Mouse (Mus musculus): ENCODE results near the gene Col16a1.

Col16a1 gene

DNA sequence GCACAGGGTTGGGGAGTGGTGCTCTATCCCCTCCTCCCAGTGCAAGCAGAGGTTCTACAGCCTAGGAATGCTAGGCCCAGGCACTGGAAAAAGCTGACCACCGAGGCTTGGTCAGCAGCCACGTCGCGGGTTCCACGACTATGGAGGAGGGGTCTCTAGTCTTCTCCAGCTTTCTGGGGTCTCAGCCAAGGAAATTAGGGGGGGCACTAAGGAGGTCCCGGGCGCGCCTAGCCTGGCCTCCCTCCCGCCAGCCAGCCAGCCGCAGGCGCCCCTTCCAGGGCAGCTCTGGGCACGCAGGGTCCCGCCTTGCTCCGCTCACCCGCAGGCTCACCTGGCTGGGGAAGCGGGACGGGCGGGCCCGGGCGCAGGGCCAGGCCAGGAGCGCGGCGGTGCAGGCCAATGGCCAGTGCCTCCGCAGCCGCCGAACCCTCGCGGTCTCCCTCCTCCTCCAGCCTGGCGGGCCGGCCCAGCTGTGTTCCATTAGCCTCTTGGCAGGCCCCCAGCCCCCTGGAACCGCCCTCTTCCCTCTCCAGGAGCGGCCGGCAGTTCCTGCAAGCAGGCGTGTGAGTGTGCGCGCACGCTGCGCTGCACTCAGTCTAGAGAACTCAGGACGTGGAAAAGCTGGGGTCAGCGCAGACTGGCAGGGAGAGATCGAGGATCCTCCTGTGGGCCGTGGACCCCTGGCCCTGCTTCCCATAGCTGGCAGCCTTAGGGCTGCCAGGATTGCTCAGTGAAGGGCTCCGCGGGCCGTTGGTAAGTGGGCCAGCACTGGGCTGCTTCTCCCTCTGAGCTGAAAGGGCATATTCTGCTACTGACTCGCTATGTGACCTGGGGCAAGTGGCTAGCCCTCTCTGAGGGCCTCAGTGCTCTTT lies at the start of gene Col16a1:
Col16a1 (plus strand) TSS at position 510 of the 872 bp plus-strand sequence.
- peak; percentile 32 for DNase-seq

DNA sequence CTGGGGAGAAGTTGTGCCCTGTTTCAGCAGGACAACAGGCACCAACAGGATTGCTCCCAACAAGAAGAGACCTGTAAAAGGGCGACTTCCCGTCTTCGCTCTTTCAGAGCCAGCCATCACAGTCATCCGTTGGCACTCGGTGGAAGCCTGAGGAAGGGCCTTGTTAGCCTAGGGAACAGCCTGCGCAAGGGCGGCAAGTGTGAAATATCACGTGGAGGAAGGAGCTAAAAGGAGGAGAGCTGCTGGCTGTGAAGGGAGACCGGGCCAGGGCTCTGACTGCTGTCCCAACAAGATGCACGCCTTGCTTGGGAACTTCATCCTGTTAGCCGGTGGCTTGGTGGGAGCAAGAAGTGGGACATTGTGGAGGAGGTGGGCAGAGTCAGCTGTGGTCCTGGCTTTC lies 49.5 kb upstream of the Col16a1 start:
- DNase-seq = no peak

DNA sequence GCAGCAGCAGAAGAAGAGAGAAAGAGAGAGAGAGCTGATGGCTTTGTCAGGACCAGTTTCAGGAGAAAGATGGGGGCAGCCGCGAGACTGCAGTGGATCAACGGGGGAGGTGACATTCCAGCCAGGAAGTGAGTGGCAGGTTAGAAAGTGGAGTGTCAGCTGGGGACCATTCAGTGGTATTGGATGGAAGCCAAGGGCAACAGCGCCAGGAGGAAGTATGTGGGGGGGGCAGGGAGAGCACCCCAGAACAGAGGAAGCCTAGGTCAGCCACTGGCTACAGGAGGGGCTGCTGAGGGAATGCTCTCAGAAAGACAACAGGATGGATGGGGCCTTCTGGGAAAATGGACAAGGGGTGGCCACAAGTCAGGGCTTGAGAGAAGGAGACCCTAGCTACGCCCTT lies 45.9 kb upstream of the Col16a1 start:
- DNase-seq = no peak

DNA sequence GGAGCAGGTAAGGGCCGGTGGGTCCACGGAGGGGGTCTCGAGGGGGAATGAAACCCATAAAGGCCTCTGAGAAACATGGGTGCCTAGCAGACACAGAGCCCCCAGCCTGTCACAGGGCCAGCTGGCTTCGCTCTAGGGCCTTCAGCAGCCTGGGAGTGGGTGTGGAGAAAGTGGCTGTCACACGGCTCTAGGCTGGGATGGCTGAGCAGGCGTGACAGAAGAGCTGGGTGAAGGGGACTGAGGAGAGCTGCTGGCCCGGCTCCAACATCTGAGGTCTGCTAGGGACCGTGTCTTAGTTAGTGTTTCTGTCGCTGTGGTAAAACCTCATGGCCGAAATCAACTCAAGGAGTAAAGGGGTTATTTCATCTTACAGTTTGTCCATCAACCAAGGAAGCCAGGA lies 45.5 kb upstream of the Col16a1 start:
- no peak for DNase-seq

DNA sequence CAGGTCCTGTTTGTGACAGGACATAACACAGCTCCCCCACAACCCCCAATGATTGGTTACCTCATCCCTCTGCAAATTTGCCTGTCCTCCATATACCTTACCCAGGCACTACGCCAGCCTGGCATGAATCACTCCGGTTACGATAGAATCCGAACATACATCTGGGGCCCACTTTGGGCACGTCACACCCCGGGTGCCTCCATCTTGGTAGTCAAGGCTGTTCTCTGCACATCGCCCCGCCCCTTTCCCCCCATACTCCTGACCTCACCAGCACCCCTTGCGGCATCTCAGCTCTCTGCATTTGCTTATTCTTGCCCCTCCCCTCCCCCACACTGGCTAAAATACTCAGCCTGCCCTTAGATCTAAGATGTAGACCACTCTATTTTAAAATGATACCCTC lies 42.0 kb upstream of the Col16a1 start:
- peak; percentile 60 for DNase-seq

DNA sequence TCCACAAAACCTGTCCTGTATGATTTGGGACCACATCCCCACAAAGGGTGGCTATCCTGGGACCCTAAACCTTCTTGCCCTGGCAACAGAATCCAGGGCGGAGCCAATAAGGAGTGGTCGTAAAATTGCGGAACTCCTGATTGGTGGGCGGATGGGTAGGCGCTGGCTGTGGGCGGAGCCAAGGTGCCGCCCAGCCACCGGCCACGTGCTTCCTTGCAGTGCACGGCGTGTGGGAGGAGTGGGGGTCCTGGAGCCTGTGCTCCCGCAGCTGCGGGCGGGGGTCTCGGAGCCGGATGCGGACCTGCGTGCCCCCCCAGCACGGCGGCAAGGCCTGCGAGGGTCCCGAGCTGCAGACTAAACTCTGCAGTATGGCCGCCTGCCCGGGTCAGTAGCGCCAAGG lies 41.1 kb upstream of the Col16a1 start:
- DNase-seq = peak; percentile 37

DNA sequence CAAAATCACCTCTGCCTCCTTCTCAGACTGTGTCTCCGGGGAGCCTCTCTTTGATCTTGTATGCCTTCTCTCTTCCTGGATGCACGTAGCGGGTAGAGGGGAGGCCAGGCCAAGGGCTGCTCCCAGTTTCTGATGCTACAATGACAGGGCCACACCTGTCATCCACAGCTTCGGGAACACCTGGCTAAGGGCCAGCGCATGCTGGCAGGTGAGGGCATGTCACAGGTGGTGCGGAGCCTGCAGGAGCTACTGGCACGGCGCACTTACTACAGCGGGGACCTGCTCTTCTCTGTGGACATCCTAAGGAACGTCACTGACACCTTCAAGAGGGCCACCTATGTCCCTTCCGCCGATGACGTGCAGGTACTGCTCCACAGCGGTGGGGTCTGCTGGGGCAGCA lies 38.6 kb upstream of the Col16a1 start:
- no peak for DNase-seq

DNA sequence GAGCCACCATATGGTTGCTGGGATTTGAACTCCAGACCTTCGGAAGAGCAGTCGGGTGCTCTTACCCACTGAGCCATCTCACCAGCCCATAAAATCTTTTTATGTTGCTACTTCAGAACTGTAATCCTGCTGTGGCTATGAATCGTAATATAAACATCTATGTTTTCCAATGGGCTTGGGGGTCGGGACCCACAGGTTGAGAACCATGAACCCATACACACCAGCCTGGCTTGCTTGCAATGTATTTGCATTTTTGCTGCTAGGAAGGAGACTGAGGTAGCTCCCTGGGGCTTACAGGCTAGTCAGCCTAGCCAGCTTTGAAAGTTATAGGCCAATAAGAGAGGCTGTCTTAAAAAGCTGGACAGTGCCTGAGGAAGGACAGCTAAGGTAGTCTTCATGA lies 36.9 kb upstream of the Col16a1 start:
- no peak for DNase-seq

DNA sequence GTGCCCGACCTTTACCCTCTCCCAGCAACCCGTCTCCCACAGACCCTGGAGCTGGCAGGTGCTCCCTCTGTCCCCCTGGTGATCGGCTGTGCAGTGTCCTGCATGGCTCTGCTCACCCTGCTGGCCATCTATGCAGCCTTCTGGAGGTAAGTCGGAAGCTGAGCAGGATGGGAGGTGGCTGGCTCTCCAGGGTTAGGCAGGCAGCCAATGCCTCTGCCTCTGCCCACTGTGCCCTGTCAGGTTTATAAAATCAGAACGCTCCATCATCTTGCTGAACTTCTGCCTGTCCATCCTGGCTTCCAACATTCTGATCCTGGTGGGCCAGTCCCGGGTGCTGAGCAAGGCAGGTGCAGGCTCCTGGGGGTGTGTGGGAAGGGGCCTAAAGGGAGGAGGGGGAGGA lies 35.4 kb upstream of the Col16a1 start:
- DNase-seq = no peak

DNA sequence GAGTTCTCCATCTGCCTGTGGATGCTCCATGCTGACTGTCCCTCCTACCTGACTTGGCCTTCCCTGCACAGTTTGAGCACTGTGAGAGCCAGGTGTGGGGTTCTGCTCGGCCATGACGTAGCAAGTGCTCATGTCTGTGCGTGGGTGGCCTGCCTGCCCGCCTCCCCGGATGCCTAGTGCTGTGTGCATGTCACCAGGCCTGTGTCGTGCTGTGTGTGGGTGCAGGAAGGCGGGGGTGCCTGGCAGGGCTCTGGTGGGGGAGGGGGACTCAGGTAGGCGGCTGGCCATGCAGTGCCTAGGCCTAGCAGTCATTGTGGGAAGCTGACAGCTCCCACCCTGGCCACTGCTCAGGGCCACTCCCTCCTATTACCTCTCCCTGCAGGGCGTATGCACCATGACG lies 34.5 kb upstream of the Col16a1 start:
- DNase-seq = no peak

DNA sequence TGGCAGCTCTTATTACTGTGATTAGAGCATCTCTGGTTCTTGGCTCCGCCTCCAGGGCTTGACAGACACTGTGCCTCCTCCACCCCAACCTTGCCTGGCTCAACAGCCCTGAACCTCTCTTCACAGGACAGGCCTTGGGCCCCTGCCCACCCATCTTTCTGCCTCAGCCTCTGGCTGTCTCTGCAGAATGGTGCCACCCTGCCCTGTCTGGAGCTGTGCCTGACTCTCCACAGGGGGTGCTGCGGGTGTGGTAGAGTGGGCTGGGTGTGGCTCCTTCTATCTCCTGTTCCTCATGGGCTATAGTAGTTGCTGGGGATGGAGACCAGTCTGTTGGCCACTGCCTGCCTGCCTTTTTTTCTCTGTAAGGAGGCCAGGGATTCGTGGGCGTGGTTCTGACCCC lies 31.6 kb upstream of the Col16a1 start:
- DNase-seq = no peak

DNA sequence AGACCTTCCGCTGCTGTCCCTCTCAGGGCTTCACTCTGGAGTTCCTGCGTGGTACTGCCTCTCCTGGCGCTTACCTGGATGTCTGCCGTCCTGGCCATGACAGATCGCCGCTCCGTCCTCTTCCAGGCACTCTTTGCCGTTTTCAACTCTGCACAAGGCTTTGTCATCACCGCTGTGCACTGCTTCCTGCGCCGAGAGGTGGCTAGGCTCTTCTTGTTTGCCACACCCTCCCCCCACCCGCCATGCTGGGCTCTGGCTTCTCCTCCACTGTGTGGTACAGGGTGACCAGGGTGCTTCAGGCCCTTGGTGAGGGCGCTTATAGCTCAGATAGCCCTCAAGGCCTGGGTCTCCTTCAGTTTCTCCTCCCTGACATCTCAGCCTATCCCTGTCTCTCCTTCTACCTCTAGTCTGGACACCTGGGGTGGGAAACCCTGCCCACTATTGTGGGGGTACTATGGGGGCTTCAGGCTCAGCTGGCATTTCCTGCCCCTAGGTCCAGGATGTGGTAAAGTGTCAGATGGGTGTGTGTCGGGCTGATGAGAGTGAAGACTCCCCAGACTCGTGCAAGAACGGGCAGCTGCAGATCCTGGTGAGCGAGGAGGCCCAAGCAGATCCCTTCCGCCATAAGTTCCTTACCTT lies 30.5 kb upstream of the Col16a1 start:
- DNase-seq = peak; percentile 37

DNA sequence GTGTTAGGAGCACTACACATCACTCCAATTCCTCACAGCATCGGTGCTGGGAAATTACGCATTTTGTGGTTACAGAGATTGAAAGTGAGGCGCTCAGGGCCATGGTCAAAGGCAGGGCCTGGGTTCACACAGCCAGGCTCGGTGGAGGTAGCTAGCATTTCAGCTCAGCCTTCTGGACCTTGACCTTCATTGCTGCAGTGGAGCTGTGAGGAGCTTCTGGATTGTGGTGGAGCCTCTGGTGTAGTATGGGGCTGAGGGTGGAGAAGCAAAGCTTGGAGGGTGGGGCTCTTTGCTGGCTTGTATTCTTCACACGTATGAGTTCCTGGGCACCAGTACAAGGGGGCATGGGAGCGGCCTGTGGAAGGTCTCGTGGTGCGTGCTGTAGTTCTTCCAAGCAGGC lies 24.7 kb upstream of the Col16a1 start:
- DNase-seq = no peak

DNA sequence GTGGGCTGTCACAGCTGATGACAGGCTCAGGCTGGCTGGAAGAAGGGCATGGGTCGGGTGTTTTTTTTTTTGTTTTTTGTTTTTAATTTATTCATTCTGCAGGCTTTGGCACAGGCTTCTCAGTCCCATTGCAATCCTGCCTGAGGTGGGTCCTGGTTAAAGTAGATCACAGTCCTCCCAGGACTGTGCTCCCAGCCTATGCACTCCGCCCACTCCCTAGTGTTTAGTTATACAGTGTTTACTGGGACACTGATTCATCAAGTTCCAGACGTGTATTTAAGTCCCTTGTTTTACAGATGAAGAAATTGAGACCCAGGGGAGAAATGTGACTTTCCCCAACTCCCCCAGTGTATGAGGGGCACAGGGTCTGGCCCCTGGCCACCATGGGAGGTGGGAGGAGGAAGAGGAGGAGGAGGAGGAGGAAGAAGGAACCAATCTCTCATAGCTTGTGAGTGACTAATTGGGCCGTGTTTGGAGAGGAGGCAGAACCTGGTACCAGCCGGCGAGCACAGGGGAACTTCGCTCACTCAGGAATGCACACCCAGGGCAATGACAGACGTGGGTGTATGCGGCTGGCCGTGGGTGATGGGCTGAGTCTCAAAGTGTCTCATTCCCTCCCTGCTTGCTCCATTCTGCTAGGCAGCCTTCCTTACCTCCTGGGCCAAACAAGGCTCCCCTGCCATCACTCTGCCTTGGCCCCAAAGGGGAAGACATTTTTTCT lies 24.0 kb upstream of the Col16a1 start:
- no peak for DNase-seq

DNA sequence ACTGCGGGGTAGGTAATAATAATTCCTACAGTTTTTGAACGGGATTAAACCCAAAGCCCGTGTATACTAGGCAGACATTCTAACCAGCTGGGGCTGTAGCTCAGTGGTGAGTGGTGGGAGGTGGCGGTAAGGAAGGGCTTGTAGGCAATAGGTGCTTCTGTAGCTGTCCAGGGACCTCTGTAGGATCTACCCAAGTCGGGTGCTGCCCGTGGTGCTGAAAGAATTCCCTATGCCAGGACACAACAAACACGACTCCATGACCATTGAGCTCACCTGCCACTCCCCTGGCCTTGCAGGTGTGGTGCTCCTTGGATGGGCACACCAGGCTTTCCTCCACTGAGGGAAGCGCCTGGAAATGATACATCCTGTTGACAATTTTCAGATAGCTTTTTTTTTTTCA lies 22.1 kb upstream of the Col16a1 start:
- DNase-seq = no peak

DNA sequence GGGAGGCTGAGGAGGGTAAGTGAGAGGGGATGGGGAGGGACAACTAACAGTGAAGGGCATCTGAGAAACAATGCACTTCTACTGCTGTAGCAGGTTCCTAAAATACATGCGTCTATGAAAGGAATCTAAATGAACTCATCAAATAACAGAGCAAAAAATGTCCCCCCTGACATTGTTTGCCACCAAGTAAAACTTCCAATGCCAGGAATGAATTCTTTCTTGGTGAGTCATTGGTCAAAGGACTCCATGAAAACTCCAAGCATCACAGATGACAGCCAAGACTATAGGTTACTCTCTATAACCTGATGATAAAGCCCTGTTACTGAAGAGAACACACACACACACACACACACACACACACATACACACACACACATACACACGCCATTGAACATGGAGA lies 16.5 kb upstream of the Col16a1 start:
- DNase-seq = no peak

DNA sequence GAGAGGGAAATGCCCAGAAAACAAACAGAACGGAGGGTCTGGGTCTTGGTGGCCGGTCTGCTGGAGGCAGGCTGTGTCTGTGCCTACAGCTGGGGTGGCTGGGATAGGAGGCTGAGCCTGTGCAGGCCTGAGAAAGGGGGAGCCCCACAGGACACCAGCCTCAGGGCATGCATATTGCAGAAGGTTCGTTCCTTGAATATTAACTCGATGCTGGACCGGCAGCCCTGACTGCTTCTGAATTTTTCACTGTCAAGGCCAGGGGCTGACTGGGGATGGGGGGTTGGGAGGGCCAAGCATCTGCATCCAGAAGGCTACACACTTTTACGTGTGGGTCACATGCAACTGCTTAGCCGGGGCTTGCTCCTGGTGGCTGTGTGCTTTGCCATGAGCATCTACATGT lies 14.1 kb upstream of the Col16a1 start:
- no peak for DNase-seq

DNA sequence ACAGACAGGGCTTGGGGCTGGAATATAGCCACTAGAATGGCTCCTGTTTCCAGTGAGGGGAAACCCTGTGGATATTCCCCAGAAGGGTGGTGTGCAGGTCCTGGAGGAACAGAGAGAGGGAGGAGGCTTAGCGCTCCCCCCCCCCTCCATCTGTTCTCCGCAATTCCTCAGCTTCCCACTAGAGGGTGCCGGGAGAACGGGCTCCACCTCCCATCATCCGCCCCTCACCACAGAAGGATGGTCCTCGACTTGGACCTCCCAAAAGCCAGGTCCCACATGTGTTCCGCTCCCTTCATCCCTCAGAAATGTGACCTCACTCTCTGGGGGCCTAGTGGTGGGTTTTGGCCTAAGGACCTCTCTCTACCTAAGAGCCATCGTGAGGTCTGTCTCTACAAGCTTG lies 11.5 kb upstream of the Col16a1 start:
- peak; percentile 62 for DNase-seq

DNA sequence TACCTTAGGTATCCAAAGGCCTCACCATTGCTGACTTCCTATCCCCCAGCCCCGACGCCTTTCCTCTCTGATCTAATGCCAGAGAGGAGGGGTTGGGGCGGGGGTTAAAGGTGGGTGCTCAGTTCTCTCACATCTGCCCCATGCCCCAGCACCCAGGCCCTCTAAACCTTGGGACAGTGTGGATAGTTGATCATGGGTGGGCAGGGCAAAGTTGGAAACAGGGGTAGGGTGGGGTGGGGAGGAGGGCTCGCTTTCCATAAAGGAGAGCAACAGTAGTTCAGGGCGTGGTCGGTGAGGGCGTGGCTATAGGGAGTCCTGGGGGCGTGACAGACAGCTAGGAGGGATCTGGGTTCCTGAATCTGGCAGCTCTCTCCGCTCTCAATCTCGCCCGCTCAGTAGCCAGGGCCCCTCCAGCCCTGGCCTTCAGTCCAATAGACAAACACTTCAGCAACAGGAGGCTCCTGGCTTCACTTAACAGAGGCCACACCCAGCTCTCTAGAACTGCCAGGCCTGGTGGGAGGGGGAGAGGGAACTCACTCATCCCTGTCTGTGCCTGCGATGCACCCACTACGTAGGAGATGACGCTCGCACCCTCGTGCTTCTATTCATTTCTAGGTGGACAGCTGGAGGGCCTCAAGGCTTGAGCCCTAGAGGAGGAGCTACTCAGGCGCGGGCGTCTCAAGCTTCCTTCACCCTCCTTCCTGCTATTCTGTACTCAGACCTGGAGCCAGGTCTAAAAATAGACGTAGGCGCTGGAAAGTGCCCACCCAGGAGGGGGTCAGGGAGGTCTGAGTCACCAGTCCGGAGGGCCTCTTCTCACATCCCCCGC lies 10.9 kb upstream of the Col16a1 start:
- DNase-seq = peak; percentile 34

DNA sequence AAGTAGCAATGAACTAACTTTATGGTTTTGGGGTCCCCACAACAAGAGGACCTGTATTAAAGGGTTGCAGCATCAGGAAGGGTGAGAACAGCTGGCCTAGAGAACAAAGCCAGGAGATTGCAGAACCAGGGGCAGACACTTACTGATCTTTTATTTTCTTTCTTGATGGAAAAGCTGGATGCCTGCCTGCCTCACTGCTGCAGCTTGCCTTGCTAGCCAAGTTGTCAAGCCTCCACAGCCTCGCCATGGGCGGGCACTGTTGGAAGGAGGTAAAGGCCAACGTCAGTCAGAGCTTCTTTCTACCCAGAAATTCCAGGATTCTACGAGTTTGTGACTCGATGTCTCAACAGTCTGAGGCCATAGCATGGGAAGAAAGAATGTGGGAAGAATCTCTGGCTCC lies 8.3 kb upstream of the Col16a1 start:
- no peak for DNase-seq

DNA sequence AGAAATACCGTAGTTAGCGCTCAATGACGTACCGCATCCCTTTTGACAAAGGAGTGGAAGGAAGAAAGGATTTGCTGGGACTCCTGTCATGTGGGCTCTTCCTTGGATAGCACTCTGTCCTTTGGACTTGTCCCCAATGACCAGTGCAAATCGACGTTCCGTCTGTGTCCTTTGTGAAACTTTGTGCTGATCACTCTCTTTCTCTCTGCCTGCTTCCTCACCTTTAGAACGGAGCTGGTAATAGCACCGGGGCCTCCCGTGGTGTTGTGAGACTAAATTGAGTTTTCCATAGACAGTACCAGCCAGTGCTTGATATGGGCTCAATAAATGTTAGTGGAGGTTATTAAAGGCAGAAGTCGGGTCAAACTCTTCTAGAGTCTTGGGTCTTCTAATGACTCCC lies 6.6 kb upstream of the Col16a1 start:
- no peak for DNase-seq

DNA sequence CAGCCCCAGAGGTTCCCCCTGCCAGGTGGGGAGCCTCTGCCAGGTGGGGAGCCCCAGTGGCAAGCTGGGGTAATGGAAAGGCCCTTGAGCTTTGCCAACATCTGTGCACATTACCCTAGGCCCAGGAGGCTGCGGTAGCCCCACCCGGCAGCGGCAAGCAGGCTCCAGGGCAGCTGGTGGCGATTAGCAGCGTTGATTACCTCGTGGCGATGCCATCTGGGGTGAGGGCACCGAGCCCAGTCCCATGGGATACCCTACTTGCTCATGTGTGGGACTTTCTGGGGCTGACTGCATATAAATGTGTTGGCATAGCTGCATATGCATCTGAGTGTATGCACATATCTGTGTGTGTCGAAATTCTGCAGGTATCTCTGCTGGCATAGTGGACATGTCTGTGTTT lies 3.4 kb upstream of the Col16a1 start:
- peak; percentile 26 for DNase-seq

DNA sequence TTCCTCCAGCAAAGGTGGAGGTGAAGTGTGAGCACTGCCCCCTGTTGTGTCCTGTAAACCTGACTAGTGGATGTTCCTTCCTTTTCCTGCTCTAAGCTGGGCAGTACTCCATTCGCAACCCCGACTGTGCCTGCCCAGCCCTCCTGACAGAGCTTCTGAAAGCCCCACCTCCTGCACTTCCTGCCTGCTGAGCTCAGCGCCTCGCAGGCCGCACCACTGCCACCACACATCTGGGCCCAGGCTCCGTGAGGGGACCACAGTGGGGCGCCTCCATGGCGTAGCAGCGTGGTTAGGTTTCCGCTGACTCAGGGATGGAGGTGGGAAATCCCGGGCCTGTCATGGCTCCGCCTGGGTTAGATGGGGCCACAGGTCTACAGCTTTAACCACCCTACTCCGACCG lies 2.0 kb upstream of the Col16a1 start:
- DNase-seq = peak; percentile 81
